Mouse (Mus musculus) mesoderm, embryonic 11.5 days (tissue): ENCODE data around the gene Tor1aip1.

ENCODE experiments used
- DNase-seq: peaks from one replicate; pipeline ENCODE4 v3.0.0-alpha.2; 2012; ENCODE audit warnings: low read depth, low spot score

Tor1aip1 gene

GRCm38 (mm10) chr1:156033921-156034320 is 2.4 kb downstream of the Tor1aip1 start:
- no peak for DNase-seq

GRCm38 (mm10) chr1:156028340-156028975 is 7.8 kb downstream of the Tor1aip1 start:
- DNase-seq, result no peak

- no peak for DNase-seq
Observed at GRCm38 (mm10) chr1:156027849-156028248, 8.4 kb downstream of the Tor1aip1 start.

DNA sequence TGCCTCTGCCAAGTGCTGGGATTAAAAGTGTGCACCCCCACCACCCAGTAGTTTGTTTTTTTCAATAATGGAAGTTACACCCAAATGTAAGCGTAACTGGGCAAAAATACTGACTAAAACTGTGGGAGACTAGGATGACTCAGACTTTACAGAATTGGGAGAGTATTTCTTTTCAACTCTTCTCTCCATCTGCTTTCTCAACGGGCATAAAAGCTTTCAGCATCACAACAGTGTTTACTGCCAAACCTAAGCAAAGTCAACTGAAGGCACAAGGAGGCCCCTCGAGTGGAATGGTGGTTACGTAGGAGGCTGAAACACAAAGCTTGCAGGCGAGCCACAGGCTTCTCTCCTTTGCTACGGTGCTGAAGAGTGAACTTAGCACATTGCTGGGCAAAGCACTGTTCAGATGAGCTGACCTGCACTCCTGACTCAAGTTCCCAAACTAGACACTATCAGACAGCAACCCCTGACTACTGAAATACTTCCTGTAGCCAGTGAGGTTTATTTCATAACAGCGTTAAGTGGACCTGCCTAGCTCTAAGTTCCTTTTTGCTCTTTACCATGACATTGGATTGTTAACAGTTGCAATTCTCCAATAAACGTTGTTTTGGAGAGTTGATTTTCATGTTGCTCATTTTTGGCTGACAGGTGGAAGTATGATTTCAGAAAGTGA is 11.3 kb downstream of the Tor1aip1 start:
- no peak for DNase-seq

DNA sequence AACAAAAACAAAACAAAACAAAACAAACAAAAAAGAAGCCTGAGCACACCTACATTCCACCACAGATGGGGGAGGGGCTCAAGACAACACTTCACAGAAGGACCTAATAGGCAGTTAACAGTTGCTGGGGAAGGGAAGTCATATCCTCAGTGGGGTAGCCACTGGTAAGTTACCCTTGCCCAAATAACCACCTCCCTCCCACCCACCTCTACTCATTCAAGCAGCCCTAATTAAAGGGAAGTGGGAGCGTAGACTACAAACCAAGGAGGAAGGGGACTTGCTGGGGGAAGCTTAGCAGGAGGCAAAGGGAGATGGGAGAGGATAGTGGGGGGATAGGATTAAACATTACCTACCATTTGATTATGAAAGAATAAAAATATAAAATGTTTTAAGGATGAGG is 15.9 kb downstream of the Tor1aip1 start:
- DNase-seq, result no peak

GRCm38 (mm10) chr1:156019800-156020199 is 16.5 kb downstream of the Tor1aip1 start:
- DNase-seq, result no peak

GRCm38 (mm10) chr1:156009003-156009402 is 27.3 kb downstream of the Tor1aip1 start:
- no peak for DNase-seq

- DNase-seq, result no peak
Observed at GRCm38 (mm10) chr1:156005906-156006305, 30.4 kb downstream of the Tor1aip1 start.

GRCm38 (mm10) chr1:156003201-156003935 is 32.9 kb downstream of the Tor1aip1 start:
- DNase-seq, result no peak

- no peak for DNase-seq
Observed at GRCm38 (mm10) chr1:156002366-156002765, 33.9 kb downstream of the Tor1aip1 start.

GRCm38 (mm10) chr1:155995612-155996011 is 40.7 kb downstream of the Tor1aip1 start:
- no peak for DNase-seq

GRCm38 (mm10) chr1:155994524-155994923 is 41.8 kb downstream of the Tor1aip1 start:
- DNase-seq, result no peak

DNA sequence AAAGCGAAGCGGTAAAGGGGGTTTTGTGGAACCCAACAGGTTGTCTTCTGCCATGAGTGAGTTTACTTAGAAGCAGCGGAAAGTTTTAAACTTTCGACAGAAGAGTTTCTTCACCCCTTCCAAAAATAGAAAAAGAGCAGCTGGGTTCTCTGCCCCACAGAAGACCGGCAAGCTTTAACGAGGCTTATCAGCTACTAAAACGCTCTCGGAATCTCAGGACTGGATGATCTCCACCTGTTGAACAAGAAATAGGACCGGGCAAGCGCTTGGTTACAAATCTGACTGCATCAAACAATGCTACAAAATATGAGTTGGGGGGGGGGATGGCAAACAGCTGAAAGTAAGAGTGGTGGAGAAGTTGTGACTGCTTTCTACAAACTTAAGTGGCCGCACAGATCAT is 45.9 kb downstream of the Tor1aip1 start:
- no peak for DNase-seq

DNA sequence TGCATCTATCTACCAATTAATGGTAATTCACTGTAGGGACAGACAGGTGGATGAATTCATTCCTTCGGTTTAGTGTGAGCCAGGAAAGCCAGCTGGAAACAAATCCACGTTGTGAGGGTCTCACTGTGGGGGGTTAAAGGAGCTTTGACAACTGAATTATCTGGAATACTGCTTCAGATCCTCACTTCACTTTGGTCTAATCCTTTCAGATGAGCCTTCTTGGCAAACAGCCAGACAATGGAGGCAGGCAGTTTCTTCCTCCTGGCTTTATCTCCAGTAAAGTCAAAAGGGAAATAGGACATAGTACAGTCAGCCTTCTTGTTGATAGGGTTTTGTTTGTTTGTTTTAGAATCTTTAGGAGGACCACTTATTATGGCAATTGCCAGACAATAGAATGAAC is 46.9 kb downstream of the Tor1aip1 start:
- peak; percentile 18 for DNase-seq

- no peak for DNase-seq
Observed at GRCm38 (mm10) chr1:155987625-155988024, 48.7 kb downstream of the Tor1aip1 start.

DNA sequence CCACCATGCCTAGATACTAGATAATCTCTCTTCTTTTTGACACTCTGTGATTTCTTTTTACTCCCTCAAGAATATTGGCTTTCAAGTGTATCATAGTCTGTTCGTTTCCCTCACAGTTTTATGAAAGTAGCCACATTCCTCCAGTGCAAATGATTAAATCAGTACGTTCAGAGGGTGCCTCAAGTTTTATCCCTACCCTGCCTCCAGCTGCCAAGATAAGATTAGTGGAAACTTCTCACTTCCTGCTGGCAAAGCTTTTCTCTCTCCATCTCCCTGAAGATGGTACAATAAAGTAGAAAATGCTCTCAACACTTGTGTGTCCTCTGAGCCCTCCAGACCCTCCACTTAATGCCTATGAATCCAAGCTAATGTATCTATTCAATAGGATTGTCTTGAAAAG is 61.3 kb downstream of the Tor1aip1 start:
- no peak for DNase-seq

DNA sequence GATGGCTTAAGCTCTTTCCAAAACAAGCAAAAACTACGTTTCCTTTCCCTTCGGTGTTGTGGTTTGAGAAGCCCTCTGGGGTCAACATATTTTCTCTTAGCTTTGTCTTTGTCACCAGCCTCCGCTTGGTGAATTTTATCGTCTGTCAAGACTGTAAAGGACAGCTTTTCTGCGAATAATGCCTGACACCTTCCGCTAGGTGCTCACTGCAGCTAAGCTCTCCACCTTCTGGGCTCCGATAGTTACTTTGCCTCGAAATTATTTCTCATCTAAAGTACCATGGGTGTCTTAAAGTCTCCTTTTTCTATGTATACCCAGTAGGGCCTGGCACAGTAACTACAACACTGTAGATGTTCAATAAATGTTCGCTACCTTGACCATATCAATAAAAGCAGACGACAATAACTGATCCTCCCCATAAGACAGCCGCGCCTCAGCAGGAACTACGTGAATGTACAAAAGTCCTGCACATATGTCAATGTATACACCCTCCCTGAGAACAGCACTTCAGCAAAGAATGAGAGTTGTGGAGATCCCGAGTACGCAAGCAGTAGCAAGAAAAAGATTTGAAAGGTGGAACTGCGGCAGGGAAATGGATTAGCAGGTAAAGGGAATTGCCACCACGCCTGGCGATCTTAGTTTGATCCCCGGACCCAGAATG is 62.4 kb downstream of the Tor1aip1 start:
- DNase-seq, result peak; percentile 5

- peak; percentile 98 for DNase-seq
Observed at GRCm38 (mm10) chr1:155973068-155973718, 63.1 kb downstream of the Tor1aip1 start, which contains the start of gene Cep350. Cep350 (minus strand) TSS chr1:155973255.

GRCm38 (mm10) chr1:155972146-155973067 is 63.9 kb downstream of the Tor1aip1 start:
- DNase-seq, result peak; percentile 14
